In the genomic region with DNA sequence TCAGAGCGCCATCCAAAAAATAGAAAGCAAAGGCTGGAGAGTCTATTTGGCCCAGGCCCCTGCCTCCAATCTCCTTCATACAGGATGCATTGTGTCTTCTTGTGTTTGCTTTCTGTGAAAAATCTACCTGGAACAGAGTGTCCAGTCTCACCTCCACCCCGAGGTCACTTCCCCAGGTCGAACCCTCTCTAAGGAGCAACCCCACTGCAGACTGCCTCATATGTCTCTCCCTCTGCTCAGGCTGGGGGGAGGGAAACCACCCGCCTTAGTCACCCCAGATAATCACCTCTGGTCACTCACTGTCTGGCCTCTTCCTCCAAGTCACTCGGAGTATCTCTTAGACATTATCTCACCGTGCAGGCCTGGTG, we compare ENCODE assay signal across 10 mouse cellular contexts. TPM values are rescaled to one million over a fixed set of nuclear protein-coding genes. Genes with fewer than 3 reads are reported as not detected.
DNase-seq lines count a peak whose midpoint lies in the region; ATAC-seq and TF ChIP-seq lines count a peak whose summit lies in the region.
"Had no signal": no experiment of that assay in that cellular context is flagged by ENCODE, and none has a peak within 500 bp of the region (broad histone marks: within the 10 kb centered on the region; RNA-seq: fewer than 3 reads in every experiment).

No protein-coding gene starts in this region.

- no peak for TF ChIP-seq CTCF in kidney, adult 2 months (conservative IDR thresholded peaks at IDR 0.05; ENCODE audit: insufficient read depth, insufficient read length, low read depth, low read length)
- no peak for TF ChIP-seq CTCF in forebrain, postnatal 0 days (IDR thresholded peaks at IDR 0.05; ENCODE audit: low read depth)

- no peak overlapping the region for H3K27ac ChIP-seq in kidney, embryonic 15.5 days
- no peak overlapping the region for H3K27ac ChIP-seq in kidney, adult 2 months (ENCODE audit: insufficient read depth, low read depth, low read length)
- no peak overlapping the region for H3K27ac ChIP-seq in embryonic facial prominence, embryonic 14.5 days (replicated peaks; ENCODE audit: low read depth, low read length)
- no peak overlapping the region for H3K27ac ChIP-seq in forebrain, postnatal 0 days (ENCODE audit: low read depth, low read length)
- H3K27ac ChIP-seq in limb, embryonic 15.5 days = no peak overlapping the region

- ATAC-seq in kidney, embryonic 15.5 days (replicated peaks; ENCODE audit: low FRiP score) = peak; percentile 20; the same call in 1 of the 2 replicates
- ATAC-seq in embryonic facial prominence, embryonic 14.5 days (ENCODE audit: low read depth) = no peak
- ATAC-seq in forebrain, postnatal 0 days = no peak
- ATAC-seq in limb, embryonic 15.5 days (ENCODE audit: insufficient number of reproducible peaks, low FRiP score, low TSS enrichment, low read depth) = no peak
- no peak for ATAC-seq in frontal cortex, adult (ENCODE audit: low TSS enrichment)

- peaks cover 5% of the 10 kb centered on the region; the same call in 1 of the 2 replicates for H3K27me3 ChIP-seq in kidney, embryonic 15.5 days
- H3K27me3 ChIP-seq in kidney, adult 2 months (replicated peaks; ENCODE audit: control insufficient read depth, insufficient read depth, low read length) = no peaks in the 10 kb centered on the region
- H3K27me3 ChIP-seq in embryonic facial prominence, embryonic 14.5 days (replicated peaks; ENCODE audit: control insufficient read depth, insufficient read depth, low read length) = no peaks in the 10 kb centered on the region
- H3K27me3 ChIP-seq in forebrain, postnatal 0 days (ENCODE audit: insufficient read depth, low read length) = peaks cover 4% of the 10 kb centered on the region; the same call in 1 of the 2 replicates
- no peaks in the 10 kb centered on the region for H3K27me3 ChIP-seq in limb, embryonic 15.5 days

- no peak for TF ChIP-seq POLR2A in kidney, adult 2 months (IDR thresholded peaks at IDR 0.05; ENCODE audit: low read depth, low read length)

- 38% methylated on average over 6 of the region's 6 CpGs for WGBS in kidney, embryonic 15.5 days
- 40% methylated on average over 6 of the region's 6 CpGs for WGBS in kidney, adult 2 months
- WGBS in embryonic facial prominence, embryonic 14.5 days = 45% methylated on average over 6 of the region's 6 CpGs
- WGBS in forebrain, postnatal 0 days = 45% methylated on average over 6 of the region's 6 CpGs
- WGBS in limb, embryonic 15.5 days = 33% methylated on average over 6 of the region's 6 CpGs

- H3K36me3 ChIP-seq in kidney, embryonic 15.5 days = no peaks in the 10 kb centered on the region
- no peaks in the 10 kb centered on the region for H3K36me3 ChIP-seq in kidney, adult 2 months (ENCODE audit: control insufficient read depth, insufficient read depth, low read length)
- H3K36me3 ChIP-seq in embryonic facial prominence, embryonic 14.5 days (ENCODE audit: control insufficient read depth, insufficient read depth, low read length) = no peaks in the 10 kb centered on the region
- H3K36me3 ChIP-seq in forebrain, postnatal 0 days (ENCODE audit: insufficient read depth) = no peaks in the 10 kb centered on the region
- no peaks in the 10 kb centered on the region for H3K36me3 ChIP-seq in limb, embryonic 15.5 days

- peaks cover 13% of the 10 kb centered on the region for H3K4me1 ChIP-seq in kidney, embryonic 15.5 days
- H3K4me1 ChIP-seq in kidney, adult 2 months (ENCODE audit: control insufficient read depth, insufficient read depth, low read length) = no peaks in the 10 kb centered on the region
- peaks cover 13% of the 10 kb centered on the region; the same call in 1 of the 2 replicates for H3K4me1 ChIP-seq in embryonic facial prominence, embryonic 14.5 days (ENCODE audit: control insufficient read depth, insufficient read depth, low read length)
- no peaks in the 10 kb centered on the region for H3K4me1 ChIP-seq in forebrain, postnatal 0 days (ENCODE audit: insufficient read depth)
- peaks cover 10% of the 10 kb centered on the region for H3K4me1 ChIP-seq in limb, embryonic 15.5 days

- H3K4me2 ChIP-seq in kidney, embryonic 15.5 days = peak overlapping the region; percentile 47
- H3K4me2 ChIP-seq in embryonic facial prominence, embryonic 14.5 days (ENCODE audit: low read depth, low read length) = peak overlapping the region; percentile 47; the same call in 1 of the 2 replicates
- peak overlapping the region; percentile 28 for H3K4me2 ChIP-seq in forebrain, postnatal 0 days (ENCODE audit: low read depth)
- H3K4me2 ChIP-seq in limb, embryonic 15.5 days = peak overlapping the region; percentile 43

- no peaks in the 10 kb centered on the region for H3K9me3 ChIP-seq in kidney, embryonic 15.5 days (replicated peaks)
- H3K9me3 ChIP-seq in embryonic facial prominence, embryonic 14.5 days (ENCODE audit: control insufficient read depth, low read length) = no peaks in the 10 kb centered on the region
- H3K9me3 ChIP-seq in forebrain, postnatal 0 days (ENCODE audit: low read length) = no peaks in the 10 kb centered on the region
- no peaks in the 10 kb centered on the region for H3K9me3 ChIP-seq in limb, embryonic 15.5 days

- H3K4me3 ChIP-seq in kidney, embryonic 15.5 days (replicated peaks) = no peak overlapping the region
- no peak overlapping the region for H3K4me3 ChIP-seq in kidney, adult 2 months (ENCODE audit: insufficient read depth, low read depth, low read length)
- 0 out of 2 replicates have a peak overlapping the region, but pooled peaks have one; percentile 16 for H3K4me3 ChIP-seq in embryonic facial prominence, embryonic 14.5 days (ENCODE audit: low read depth, low read length)
- no peak overlapping the region for H3K4me3 ChIP-seq in forebrain, postnatal 0 days (ENCODE audit: low read depth, low read length)
- H3K4me3 ChIP-seq in limb, embryonic 15.5 days = peak overlapping the region; percentile 19

- no peak overlapping the region for H3K9ac ChIP-seq in kidney, embryonic 15.5 days
- no peak overlapping the region for H3K9ac ChIP-seq in embryonic facial prominence, embryonic 14.5 days (ENCODE audit: low read depth, low read length)
- H3K9ac ChIP-seq in forebrain, postnatal 0 days = no peak overlapping the region
- H3K9ac ChIP-seq in limb, embryonic 15.5 days = no peak overlapping the region

- DNase-seq in kidney, adult 2 months = no peak
- no peak for DNase-seq in embryonic facial prominence, embryonic 14.5 days (ENCODE audit: low spot score)
- no peak for DNase-seq in forebrain, postnatal 0 days
- DNase-seq in cerebellum, adult 11 months = no peak
- DNase-seq in layer of hippocampus, adult 8-10 months (ENCODE audit: low spot score in 2 of 2) = no peak

RNA-seq across cellular contexts. Expression of gene Tac4, which starts 29.0 kb away (rescaled TPM):
- polyA plus RNA-seq in kidney, embryonic 15.5 days (2015; fragmentation: Nextera tagmentation; extraction: Ambion mirVana) = 0.17 TPM in 1 of 2 replicates, not detected in the other
- polyA plus RNA-seq in kidney, adult 2 months (2012; rRNA removed) = 0.09 TPM in 1 of 2 replicates, not detected in the other
- not detected in 2 replicates for polyA plus RNA-seq in embryonic facial prominence, embryonic 14.5 days (2014; fragmentation: Nextera tagmentation; extraction: Ambion mirVana)
- total RNA-seq in forebrain, postnatal 0 days (2014; rRNA removed) = not detected in 2 replicates
- polyA plus RNA-seq in forebrain, postnatal 0 days (2015; fragmentation: Nextera tagmentation; extraction: Ambion mirVana) = not detected in 2 replicates
- polyA plus RNA-seq in limb, embryonic 15.5 days (2015; fragmentation: Nextera tagmentation; extraction: Ambion mirVana) = 0.12 and 0.32 TPM in 2 replicates
- total RNA-seq in layer of hippocampus, adult 8-10 months (2022) = not detected
- total RNA-seq: gastrocnemius, postnatal 10 days; left cerebral cortex, postnatal 25 days had no signal

Comparison
In these comparisons a context has a peak if more than half of its experiments do, and no peak if none do; other contexts are left out.
1. H3K4me3 ChIP-seq: peak in embryonic facial prominence, embryonic 14.5 days (single experiment) and limb, embryonic 15.5 days (single experiment); none in kidney, embryonic 15.5 days (single experiment), kidney, adult 2 months (single experiment) and forebrain, postnatal 0 days (single experiment).
2. Peak in every context shown above with its lines, with median percentiles within 50 percentile points of each other: H3K4me2 ChIP-seq.